17 mouse cellular contexts compared by ENCODE assay signal in the genomic region with DNA sequence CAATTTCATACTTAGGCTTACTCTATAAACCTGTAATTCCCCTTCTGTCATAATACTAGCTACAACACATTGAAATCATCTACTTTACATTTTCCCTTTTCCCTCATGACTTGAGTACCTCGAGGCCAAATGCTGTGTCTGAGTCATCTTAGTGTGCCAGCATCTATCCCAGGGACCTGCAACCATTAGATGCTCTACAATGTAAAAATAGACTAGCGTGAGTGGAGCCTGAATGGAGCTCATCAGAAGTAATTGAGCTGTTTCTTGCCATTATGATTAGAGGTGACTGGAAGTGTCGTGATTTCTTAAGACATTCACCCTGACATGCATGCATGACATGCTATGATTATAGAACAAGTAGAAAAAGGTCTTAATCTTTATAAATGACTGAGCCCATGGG.
"Had no signal": no experiment of that assay in that cellular context is flagged by ENCODE, and none has a peak within 500 bp of the region (broad histone marks: within the 10 kb centered on the region; RNA-seq: fewer than 3 reads in every experiment).

No protein-coding gene starts in this region.

- H3K36me3 ChIP-seq: liver, embryonic 13.5 days; liver, embryonic 15.5 days; lung, embryonic 15.5 days; midbrain, embryonic 13.5 days; neural tube, embryonic 12.5 days; stomach, embryonic 15.5 days had no signal

- DNase-seq: liver, embryonic 13.5 days; liver, postnatal 0 days; lung, adult 2 months; lung, postnatal 4 days; right cerebral cortex, postnatal 14 days; thymus, adult 2 months; thymus, postnatal 25 days; thymus, postnatal 4 days had no signal

- H3K9ac ChIP-seq: liver, embryonic 13.5 days; liver, embryonic 15.5 days; liver, postnatal 0 days; lung, embryonic 15.5 days; midbrain, embryonic 13.5 days; neural tube, embryonic 12.5 days; stomach, embryonic 15.5 days had no signal

- H3K4me1 ChIP-seq: liver, embryonic 13.5 days; liver, embryonic 15.5 days; lung, embryonic 15.5 days; midbrain, embryonic 13.5 days; neural tube, embryonic 12.5 days; stomach, embryonic 15.5 days had no signal

- H3K9me3 ChIP-seq: liver, embryonic 13.5 days; liver, embryonic 15.5 days; lung, embryonic 15.5 days; midbrain, embryonic 13.5 days; neural tube, embryonic 12.5 days; stomach, embryonic 15.5 days had no signal

- ATAC-seq: liver, postnatal 0 days; lung, postnatal 0 days; midbrain, embryonic 13.5 days had no signal

- H3K4me3 ChIP-seq: liver, embryonic 13.5 days; liver, embryonic 15.5 days; lung, embryonic 15.5 days; midbrain, embryonic 13.5 days; myocyte; neural tube, embryonic 12.5 days; stomach, embryonic 15.5 days had no signal

- H3K4me2 ChIP-seq: liver, embryonic 13.5 days; liver, embryonic 15.5 days; lung, embryonic 15.5 days; midbrain, embryonic 11.5 days; midbrain, embryonic 13.5 days; neural tube, embryonic 12.5 days; stomach, embryonic 15.5 days had no signal

- H3K27me3 ChIP-seq: liver, embryonic 13.5 days; liver, embryonic 15.5 days; lung, embryonic 15.5 days; midbrain, embryonic 13.5 days; neural tube, embryonic 12.5 days; stomach, embryonic 15.5 days had no signal

- H3K27ac ChIP-seq: liver, embryonic 13.5 days; liver, embryonic 15.5 days; lung, embryonic 15.5 days; midbrain, embryonic 13.5 days; neural tube, embryonic 12.5 days; stomach, embryonic 15.5 days; stomach, postnatal 0 days had no signal
